Mouse (Mus musculus): ENCODE data around the gene Ncor1. TPM values are rescaled to one million over a fixed set of nuclear protein-coding genes. Genes with fewer than 3 reads are reported as not detected.

Gene Ncor1
- polyA plus RNA-seq, 1 experiment: 73.7 TPM

DNA sequence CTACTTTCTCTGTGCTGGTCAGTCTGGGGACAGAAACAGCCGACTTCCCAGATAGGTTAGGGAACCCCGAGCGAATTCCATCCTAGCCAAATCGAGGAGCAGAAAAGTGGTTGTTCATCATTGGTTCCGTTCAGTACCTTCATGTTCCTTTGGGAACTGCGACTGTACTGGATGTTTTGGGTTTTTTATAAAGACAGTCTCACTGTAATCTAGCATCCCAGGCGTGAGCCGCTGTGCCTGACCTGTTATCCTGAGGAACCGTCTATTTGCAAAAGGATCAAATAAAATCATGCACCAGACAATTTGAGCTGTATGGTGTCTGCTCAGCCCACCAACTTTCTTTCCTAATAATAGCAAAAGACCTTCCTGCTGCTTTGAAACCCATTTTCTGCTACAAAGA lies 439 bp upstream of the Ncor1 start:
- TF ChIP-seq CTCF (IDR thresholded peaks at IDR 0.05; ENCODE audit: control insufficient read depth, insufficient read depth, insufficient replicate concordance, low read depth, low read length) (no peak), POLR2A (IDR thresholded peaks at IDR 0.05; ENCODE audit: control insufficient read depth, low read depth, low read length) (no peak)
- Histone ChIP-seq H3K4me1 (ENCODE audit: control insufficient read depth, insufficient read depth, low read length) (no peaks in the 10 kb centered on the region; the same call in 1 of the 2 replicates), H3K4me3 (ENCODE audit: control insufficient read depth, low read depth, low read length) (peak overlapping the region; percentile 97), H3K27ac (ENCODE audit: control insufficient read depth, insufficient read depth, low read depth, low read length) (peak overlapping the region; percentile 86), H3K27me3 (ENCODE audit: control insufficient read depth, insufficient read depth, low read length) (no peaks in the 10 kb centered on the region), H3K36me3 (ENCODE audit: control insufficient read depth, insufficient read depth, low read length) (no peaks in the 10 kb centered on the region)

DNA sequence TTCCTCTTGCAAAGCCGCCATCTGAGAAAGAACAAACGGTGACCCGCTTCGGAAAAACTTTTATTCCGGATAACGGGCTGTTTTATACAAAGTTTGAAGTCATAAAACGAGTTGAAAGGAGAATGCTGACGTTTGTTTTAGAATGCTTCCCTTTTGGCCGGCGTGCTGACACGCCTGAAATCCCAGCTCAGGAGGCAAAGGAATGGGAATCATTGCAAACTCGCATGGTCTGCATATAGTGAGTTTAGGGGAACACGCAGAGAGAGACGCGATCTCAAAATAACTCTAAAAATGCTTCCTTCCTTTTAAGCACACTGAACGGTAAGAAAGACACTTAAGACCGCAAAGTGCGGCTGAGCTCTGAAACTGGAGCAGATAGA lies 460 bp downstream of the Ncor1 start:
- Histone ChIP-seq H3K27me3 (ENCODE audit: control insufficient read depth, insufficient read depth, low read length) (no peaks in the 10 kb centered on the region), H3K27ac (ENCODE audit: control insufficient read depth, insufficient read depth, low read depth, low read length) (peak overlapping the region; percentile 86), H3K4me3 (ENCODE audit: control insufficient read depth, low read depth, low read length) (peak overlapping the region; percentile 97), H3K36me3 (ENCODE audit: control insufficient read depth, insufficient read depth, low read length) (no peaks in the 10 kb centered on the region), H3K4me1 (ENCODE audit: control insufficient read depth, insufficient read depth, low read length) (no peaks in the 10 kb centered on the region; the same call in 1 of the 2 replicates)
- TF ChIP-seq CTCF (IDR thresholded peaks at IDR 0.05; ENCODE audit: control insufficient read depth, insufficient read depth, insufficient replicate concordance, low read depth, low read length): no peak
- no peak for TF ChIP-seq POLR2A (IDR thresholded peaks at IDR 0.05; ENCODE audit: control insufficient read depth, low read depth, low read length)

DNA sequence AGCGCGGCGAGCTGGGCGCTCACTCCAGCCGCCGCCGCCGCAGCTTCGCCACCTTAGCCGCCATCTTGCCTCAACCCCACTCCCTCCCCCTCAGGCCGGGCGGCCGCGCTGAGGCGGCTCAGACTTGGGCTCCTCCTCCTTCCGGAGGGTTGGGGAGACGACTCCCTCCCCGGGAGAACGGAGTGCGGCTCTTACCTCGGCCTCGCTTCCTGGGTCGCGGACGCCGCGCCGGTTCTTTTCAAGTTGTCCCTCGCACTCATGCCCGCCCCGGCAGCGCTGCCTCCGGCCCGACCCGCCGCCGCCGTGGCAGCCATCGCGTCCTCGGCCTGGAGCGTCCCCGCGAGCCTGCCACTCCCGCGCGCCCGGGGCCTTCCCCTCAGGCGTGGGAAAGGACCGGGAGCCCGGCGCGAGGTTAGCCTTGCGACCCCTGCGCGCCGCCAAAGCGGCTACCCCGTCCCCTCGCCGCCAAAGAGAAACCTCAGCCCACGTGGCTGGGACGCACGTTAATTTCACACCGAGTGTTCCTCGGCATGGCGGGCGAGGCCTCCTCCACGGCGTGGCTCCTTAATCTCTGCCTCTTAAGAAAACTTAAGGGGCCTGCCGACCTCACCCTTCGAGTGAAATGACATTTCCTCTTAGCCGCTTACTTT lies 975 bp downstream of the Ncor1 start:
- TF ChIP-seq POLR2A (IDR thresholded peaks at IDR 0.05; ENCODE audit: control insufficient read depth, low read depth, low read length) (peak; percentile 86), CTCF (IDR thresholded peaks at IDR 0.05; ENCODE audit: control insufficient read depth, insufficient read depth, insufficient replicate concordance, low read depth, low read length) (no peak)

DNA sequence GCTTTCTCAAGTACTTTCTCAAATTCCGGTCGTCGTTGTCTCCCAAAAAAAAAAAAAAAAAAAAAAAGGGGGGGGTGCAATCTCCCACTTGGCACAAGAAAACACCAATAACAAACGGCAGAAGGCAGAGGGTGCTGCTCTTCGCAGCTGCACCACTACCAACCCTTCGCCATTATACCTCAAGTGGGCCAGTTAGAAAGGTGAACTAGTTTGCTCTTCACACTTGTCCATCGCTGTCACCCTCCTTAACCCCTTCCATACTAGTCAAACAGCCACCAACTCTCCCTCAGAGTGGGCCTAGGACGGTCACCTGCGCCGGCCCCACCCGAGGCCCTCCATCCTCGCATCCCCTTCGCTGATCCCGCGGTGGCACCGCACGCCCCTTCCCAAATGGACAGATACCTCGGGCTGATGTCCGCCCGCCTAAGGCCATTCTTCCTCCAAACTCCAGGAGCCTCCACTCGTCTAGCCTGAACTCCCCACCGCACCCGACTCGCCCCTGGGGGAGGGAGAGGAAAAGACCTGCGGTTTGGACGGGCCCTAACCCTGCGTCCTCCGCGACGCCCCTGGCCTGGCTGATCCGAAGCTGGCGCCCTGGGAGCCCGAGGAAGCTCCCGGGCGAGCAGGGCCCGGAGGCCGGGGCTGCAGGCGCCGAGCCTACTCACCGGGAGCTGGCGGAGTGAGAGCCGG lies 1.7 kb downstream of the Ncor1 start:
- Histone ChIP-seq H3K4me3 (ENCODE audit: control insufficient read depth, low read depth, low read length) (peak overlapping the region; percentile 97), H3K27ac (ENCODE audit: control insufficient read depth, insufficient read depth, low read depth, low read length) (peak overlapping the region; percentile 86), H3K4me1 (ENCODE audit: control insufficient read depth, insufficient read depth, low read length) (no peaks in the 10 kb centered on the region; the same call in 1 of the 2 replicates), H3K27me3 (ENCODE audit: control insufficient read depth, insufficient read depth, low read length) (no peaks in the 10 kb centered on the region), H3K36me3 (ENCODE audit: control insufficient read depth, insufficient read depth, low read length) (no peaks in the 10 kb centered on the region)
- TF ChIP-seq CTCF (IDR thresholded peaks at IDR 0.05; ENCODE audit: control insufficient read depth, insufficient read depth, insufficient replicate concordance, low read depth, low read length) (no peak), POLR2A (IDR thresholded peaks at IDR 0.05; ENCODE audit: control insufficient read depth, low read depth, low read length) (0 out of 2 replicates have a peak, but pooled peaks have one; percentile 20)

More for the DNA sequence above, 975 bp downstream of the Ncor1 start:
- H3K36me3 ChIP-seq (ENCODE audit: control insufficient read depth, insufficient read depth, low read length): no peaks in the 10 kb centered on the region
- no peaks in the 10 kb centered on the region for H3K27me3 ChIP-seq (ENCODE audit: control insufficient read depth, insufficient read depth, low read length)
- H3K4me3 ChIP-seq (ENCODE audit: control insufficient read depth, low read depth, low read length): peak overlapping the region; percentile 97
- peak overlapping the region; percentile 86 for H3K27ac ChIP-seq (ENCODE audit: control insufficient read depth, insufficient read depth, low read depth, low read length)
- H3K4me1 ChIP-seq (ENCODE audit: control insufficient read depth, insufficient read depth, low read length): no peaks in the 10 kb centered on the region; the same call in 1 of the 2 replicates

GRCm38 (mm10) chr11:62456021-62456482 lies 2.3 kb downstream of the Ncor1 start:
- TF ChIP-seq CTCF (IDR thresholded peaks at IDR 0.05; ENCODE audit: control insufficient read depth, insufficient read depth, insufficient replicate concordance, low read depth, low read length): no peak
- TF ChIP-seq POLR2A (IDR thresholded peaks at IDR 0.05; ENCODE audit: control insufficient read depth, low read depth, low read length): no peak
- H3K4me1 ChIP-seq (ENCODE audit: control insufficient read depth, insufficient read depth, low read length): no peaks in the 10 kb centered on the region; the same call in 1 of the 2 replicates
- no peaks in the 10 kb centered on the region for H3K27me3 ChIP-seq (ENCODE audit: control insufficient read depth, insufficient read depth, low read length)
- H3K36me3 ChIP-seq (ENCODE audit: control insufficient read depth, insufficient read depth, low read length): no peaks in the 10 kb centered on the region
- peak overlapping the region; percentile 97 for H3K4me3 ChIP-seq (ENCODE audit: control insufficient read depth, low read depth, low read length)
- H3K27ac ChIP-seq (ENCODE audit: control insufficient read depth, insufficient read depth, low read depth, low read length): peak overlapping the region; percentile 86; the same call in 1 of the 2 replicates

GRCm38 (mm10) chr11:62455193-62455592 lies 3.1 kb downstream of the Ncor1 start:
- Histone ChIP-seq H3K4me3 (ENCODE audit: control insufficient read depth, low read depth, low read length) (no peak overlapping the region), H3K27ac (ENCODE audit: control insufficient read depth, insufficient read depth, low read depth, low read length) (no peak overlapping the region), H3K36me3 (ENCODE audit: control insufficient read depth, insufficient read depth, low read length) (no peaks in the 10 kb centered on the region), H3K27me3 (ENCODE audit: control insufficient read depth, insufficient read depth, low read length) (no peaks in the 10 kb centered on the region), H3K4me1 (ENCODE audit: control insufficient read depth, insufficient read depth, low read length) (no peaks in the 10 kb centered on the region; the same call in 1 of the 2 replicates)
- TF ChIP-seq CTCF (IDR thresholded peaks at IDR 0.05; ENCODE audit: control insufficient read depth, insufficient read depth, insufficient replicate concordance, low read depth, low read length) (no peak), POLR2A (IDR thresholded peaks at IDR 0.05; ENCODE audit: control insufficient read depth, low read depth, low read length) (no peak)

GRCm38 (mm10) chr11:62448971-62449370 lies 9.4 kb downstream of the Ncor1 start:
- no peaks in the 10 kb centered on the region for H3K4me1 ChIP-seq (ENCODE audit: control insufficient read depth, insufficient read depth, low read length)
- TF ChIP-seq POLR2A (IDR thresholded peaks at IDR 0.05; ENCODE audit: control insufficient read depth, low read depth, low read length) (no peak), CTCF (IDR thresholded peaks at IDR 0.05; ENCODE audit: control insufficient read depth, insufficient read depth, insufficient replicate concordance, low read depth, low read length) (no peak)
- H3K4me3 ChIP-seq (ENCODE audit: control insufficient read depth, low read depth, low read length): no peak overlapping the region
- no peaks in the 10 kb centered on the region for H3K36me3 ChIP-seq (ENCODE audit: control insufficient read depth, insufficient read depth, low read length)
- no peak overlapping the region for H3K27ac ChIP-seq (ENCODE audit: control insufficient read depth, insufficient read depth, low read depth, low read length)
- no peaks in the 10 kb centered on the region for H3K27me3 ChIP-seq (ENCODE audit: control insufficient read depth, insufficient read depth, low read length)

Data from testis, adult 2 months (tissue).